Mouse (Mus musculus): ENCODE data around the gene Capn11.

DNA sequence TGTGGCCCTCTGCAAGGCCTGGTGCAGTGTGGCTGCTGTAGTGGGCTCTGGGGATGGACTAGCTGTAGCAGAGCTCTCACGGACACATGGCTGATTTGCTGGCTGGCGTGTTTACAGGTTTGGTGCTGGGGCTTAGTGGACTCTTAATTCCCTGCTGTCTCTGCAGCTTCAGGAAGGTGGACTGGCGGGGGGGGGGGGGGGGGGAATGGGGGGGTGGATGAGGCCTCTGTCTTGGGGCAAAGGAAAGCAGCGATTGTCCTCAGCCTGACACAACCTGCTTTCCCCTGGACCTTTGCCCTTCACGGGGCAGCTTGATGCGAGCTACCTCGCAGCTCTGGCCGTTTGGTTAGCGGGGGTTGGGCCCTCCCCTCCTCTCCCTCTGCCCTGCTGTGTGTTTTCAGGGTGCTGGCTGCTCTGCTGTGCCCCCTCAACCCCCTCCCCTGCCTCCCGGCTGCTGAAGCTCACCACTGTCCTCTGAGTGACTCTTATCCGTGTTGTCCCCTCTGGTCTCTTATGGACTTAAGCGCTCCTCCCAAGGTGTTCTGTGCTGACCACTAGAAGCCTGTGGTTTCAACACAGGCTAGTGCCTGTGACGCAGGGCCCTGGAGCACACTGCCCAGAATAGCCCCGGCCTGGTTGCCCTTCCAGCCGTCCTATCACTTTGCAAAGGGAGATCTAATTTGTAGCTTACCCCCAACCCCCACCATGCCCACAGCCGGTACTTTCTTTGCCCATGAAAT is 41.5 kb upstream of the Capn11 start:
- no peak for TF ChIP-seq CTCF (IDR thresholded peaks at IDR 0.05; ENCODE audit: low read depth, low read length)
- TF ChIP-seq POLR2A (IDR thresholded peaks at IDR 0.05; ENCODE audit: extremely low read depth, insufficient read depth, low read length): no peak
